Mouse (Mus musculus) forebrain, embryonic 13.5 days (tissue): ENCODE measurements around the gene Cpne5. TPM values are rescaled to one million over a fixed set of nuclear protein-coding genes. Genes with fewer than 3 reads are reported as not detected.

Experiments
- ATAC-seq: fragments of 200-750 bp; cut with Nextera tagmentation; 2 replicates; pipeline ENCODE4 v1.8.0; 2017
- H3K27ac ChIP-seq: fragments of 300-500 bp; sonication (generic); 2 replicates; pipeline ENCODE4 v1.5.1; 2015; ENCODE audit warnings: inconsistent platforms, mild to moderate bottlenecking, moderate library complexity
- H3K27me3 ChIP-seq: fragments of 300-500 bp; sonication (generic); 2 replicates; pipeline ENCODE4 v1.6.1; 2015; ENCODE audit warnings: mild to moderate bottlenecking, inconsistent platforms
- H3K36me3 ChIP-seq: fragments of 300-500 bp; sonication (generic); 2 replicates; pipeline ENCODE4 v1.6.1; 2015; ENCODE audit warnings: mild to moderate bottlenecking, inconsistent platforms; ENCODE audit not compliant: poor library complexity, severe bottlenecking
- H3K4me1 ChIP-seq: fragments of 300-500 bp; sonication (generic); 2 replicates; pipeline ENCODE4 v1.6.1; 2015; ENCODE audit warnings: inconsistent platforms
- H3K4me2 ChIP-seq: fragments of 300-500 bp; sonication (generic); 2 replicates; pipeline ENCODE4 v1.6.1; 2015; ENCODE audit warnings: inconsistent platforms, mild to moderate bottlenecking, moderate library complexity
- H3K4me3 ChIP-seq: fragments of 300-500 bp; sonication (generic); 2 replicates; pipeline ENCODE4 v1.5.1; 2015; ENCODE audit warnings: mild to moderate bottlenecking, inconsistent platforms
- H3K9ac ChIP-seq: fragments of 300-500 bp; sonication (generic); 2 replicates; pipeline ENCODE4 v1.6.1; 2015; ENCODE audit warnings: mild to moderate bottlenecking, inconsistent platforms
- H3K9me3 ChIP-seq: fragments of 300-500 bp; sonication (generic); replicated peaks from 2 replicates; pipeline ENCODE4 v1.6.1; 2016; ENCODE audit warnings: inconsistent platforms
- WGBS: fragments of 180-500 bp; shearing (Covaris S2); methylation state at CpG from one replicate; pipeline ENCODE4 v1.1.7; 2015; 5-methylcytosine and 5-hydroxymethylcytosine counted together
- polyA plus RNA-seq: library from polyadenylated mRNA; unstranded; fragments of >200 nt; fragmentation: Nextera tagmentation; extraction: Ambion mirVana; gene quantifications from 2 replicates; pipeline ENCODE4 v1.2.1, GENCODE M21; 2015

The Cpne5 gene
- polyA plus RNA-seq, 1 experiment from 2014 or later, result 13.0 TPM

DNA sequence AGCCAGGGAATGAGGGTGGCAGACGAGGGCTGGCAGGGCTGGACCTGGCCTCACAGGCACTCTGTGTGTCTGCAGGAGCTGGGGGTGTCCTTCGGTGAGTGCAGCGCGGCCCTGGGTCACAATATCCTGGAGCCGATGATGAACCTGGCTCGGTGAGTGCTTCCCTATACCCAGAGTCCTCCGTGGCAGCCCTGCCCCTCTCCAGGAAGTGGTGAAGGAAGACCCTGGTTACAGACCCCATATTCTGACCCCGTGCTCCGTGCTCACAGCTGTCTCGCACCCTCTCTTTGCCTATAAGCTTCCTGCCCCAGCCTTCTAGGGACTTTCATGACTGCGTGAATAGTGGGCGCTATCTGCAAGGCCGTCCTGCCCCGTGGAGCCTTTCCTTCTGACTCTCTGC lies 90.7 kb downstream of the Cpne5 start:
- no peaks in the 10 kb centered on the region for H3K36me3 ChIP-seq
- no peak overlapping the region for H3K9ac ChIP-seq
- H3K4me3 ChIP-seq, result no peak overlapping the region
- H3K27ac ChIP-seq, result no peak overlapping the region
- no peak overlapping the region for H3K4me2 ChIP-seq
- no peaks in the 10 kb centered on the region for H3K27me3 ChIP-seq
- H3K4me1 ChIP-seq, result peaks cover 7% of the 10 kb centered on the region; the same call in 1 of the 2 replicates
- H3K9me3 ChIP-seq, result no peaks in the 10 kb centered on the region
- ATAC-seq, result no peak
- WGBS, result 83% methylated on average over 14 of the region's 14 CpGs

DNA sequence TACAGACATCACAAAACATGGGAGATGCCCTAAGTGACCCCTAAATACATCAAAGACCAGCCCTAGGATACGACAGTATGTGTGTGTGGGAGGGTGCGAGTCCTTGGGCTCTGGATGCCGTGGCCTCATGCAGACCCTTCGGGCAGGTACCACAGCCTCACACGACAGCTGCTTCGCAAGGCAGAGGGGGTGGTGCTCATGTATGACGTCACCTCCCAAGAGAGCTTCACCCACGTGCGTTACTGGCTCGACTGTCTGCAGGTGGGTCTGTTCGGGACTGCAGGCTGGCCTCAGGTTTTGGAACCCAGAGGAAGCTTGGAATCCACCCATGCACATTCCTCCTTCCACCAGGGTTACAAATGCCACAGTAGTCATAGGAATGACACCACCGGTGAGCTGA lies 92.9 kb downstream of the Cpne5 start:
- Histone ChIP-seq H3K9ac (no peak overlapping the region), H3K9me3 (no peaks in the 10 kb centered on the region), H3K27ac (no peak overlapping the region), H3K4me2 (no peak overlapping the region), H3K36me3 (no peaks in the 10 kb centered on the region), H3K27me3 (no peaks in the 10 kb centered on the region), H3K4me1 (peaks cover 7% of the 10 kb centered on the region; the same call in 1 of the 2 replicates), H3K4me3 (no peak overlapping the region)
- 92% methylated on average over 12 of the region's 12 CpGs for WGBS
- ATAC-seq, result no peak

DNA sequence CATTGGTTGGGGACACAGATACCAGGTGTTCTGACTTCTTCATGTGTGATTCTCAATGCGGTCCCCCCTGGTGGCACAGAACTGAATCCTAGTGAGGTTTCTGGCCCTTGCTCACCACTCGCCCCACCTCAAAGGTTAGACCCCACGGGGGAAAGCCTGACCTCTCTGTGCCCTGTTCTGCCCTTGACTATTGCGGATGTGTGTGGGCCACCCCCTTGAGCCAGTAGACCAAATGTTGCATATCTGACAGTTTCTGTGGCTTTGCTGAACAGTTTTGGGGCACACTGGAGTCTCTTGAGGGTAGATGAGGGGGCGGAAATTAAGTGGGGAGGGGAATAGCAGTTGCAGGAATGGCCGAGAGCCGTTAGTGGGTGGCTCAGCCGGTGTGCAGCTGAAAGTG lies 94.7 kb downstream of the Cpne5 start:
- Histone ChIP-seq H3K4me3 (no peak overlapping the region), H3K36me3 (no peaks in the 10 kb centered on the region), H3K4me1 (peaks cover 6% of the 10 kb centered on the region; the same call in 1 of the 2 replicates), H3K27me3 (no peaks in the 10 kb centered on the region), H3K9ac (no peak overlapping the region), H3K9me3 (no peaks in the 10 kb centered on the region), H3K4me2 (no peak overlapping the region), H3K27ac (no peak overlapping the region)
- ATAC-seq, result no peak
- WGBS, result 85% methylated on average over 8 of the region's 8 CpGs

DNA sequence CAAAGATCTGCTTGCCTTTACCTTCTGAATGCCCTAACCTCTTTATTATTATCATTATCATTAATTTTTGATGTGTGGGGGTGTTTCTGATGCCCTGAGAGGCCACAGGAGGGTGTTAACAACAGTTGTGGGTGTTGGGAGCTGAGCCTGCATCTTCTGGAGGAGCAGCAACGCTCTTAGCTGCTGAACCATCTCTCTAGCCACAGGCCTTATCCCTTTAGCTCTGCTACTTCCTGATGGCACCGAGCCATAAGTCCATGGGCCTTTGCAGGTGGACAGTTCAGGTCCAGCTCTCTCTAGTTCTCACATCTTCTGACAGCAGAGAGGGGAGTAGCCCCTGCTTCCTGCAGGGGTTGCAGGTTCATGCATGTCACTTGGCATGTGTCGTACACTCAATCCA lies 96.4 kb downstream of the Cpne5 start:
- Histone ChIP-seq H3K4me1 (no peaks in the 10 kb centered on the region), H3K27me3 (no peaks in the 10 kb centered on the region), H3K4me2 (no peak overlapping the region), H3K9ac (no peak overlapping the region), H3K4me3 (no peak overlapping the region), H3K36me3 (no peaks in the 10 kb centered on the region), H3K9me3 (no peaks in the 10 kb centered on the region), H3K27ac (no peak overlapping the region)
- WGBS, result 90% methylated on average over 3 of the region's 3 CpGs
- ATAC-seq, result no peak

DNA sequence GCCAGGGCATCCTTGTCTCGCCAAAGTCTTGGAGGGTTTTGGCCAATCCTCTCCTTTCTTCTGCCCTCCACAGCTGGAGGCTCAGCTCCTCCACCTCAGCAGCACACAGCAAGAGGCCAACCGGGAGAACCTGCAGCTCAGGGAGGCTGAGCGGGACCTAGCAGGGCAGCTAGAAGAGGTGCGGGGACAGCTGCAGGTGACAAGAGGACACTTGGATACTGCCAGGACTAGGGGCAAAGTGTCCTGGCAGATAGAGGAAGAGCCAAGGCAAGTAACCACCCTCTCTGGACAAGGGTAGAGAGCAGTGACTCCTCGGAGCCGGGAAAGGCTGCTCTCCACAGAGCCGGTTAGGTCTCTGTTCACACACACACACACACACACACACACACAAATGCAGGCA lies 100.1 kb downstream of the Cpne5 start:
- Histone ChIP-seq H3K4me3 (no peak overlapping the region), H3K36me3 (no peaks in the 10 kb centered on the region), H3K4me1 (peaks cover 6% of the 10 kb centered on the region; the same call in 1 of the 2 replicates), H3K27ac (no peak overlapping the region), H3K9me3 (no peaks in the 10 kb centered on the region), H3K9ac (no peak overlapping the region), H3K27me3 (no peaks in the 10 kb centered on the region), H3K4me2 (no peak overlapping the region)
- 68% methylated on average over 7 of the region's 7 CpGs for WGBS
- no peak for ATAC-seq

DNA sequence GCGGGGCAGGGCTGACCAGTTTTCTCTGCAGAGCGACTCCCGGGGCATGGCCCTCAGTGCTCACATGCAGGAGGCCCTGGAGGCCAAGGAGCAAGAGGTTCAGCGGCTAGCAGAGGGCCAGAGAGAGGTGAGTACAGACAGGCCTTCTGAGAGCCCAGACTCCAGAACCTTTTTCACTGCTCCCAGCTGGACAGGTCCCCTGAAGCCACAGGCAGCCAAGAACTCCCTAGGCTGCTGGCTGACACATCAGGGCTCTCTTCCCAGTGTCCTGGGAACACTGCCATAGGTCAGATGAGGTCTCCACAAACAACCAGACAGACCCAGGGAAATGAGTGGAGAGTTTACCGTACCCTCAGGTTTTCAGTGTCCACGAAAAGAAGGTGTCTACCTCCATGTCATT lies 101.7 kb downstream of the Cpne5 start:
- no peaks in the 10 kb centered on the region for H3K9me3 ChIP-seq
- no peak overlapping the region for H3K4me2 ChIP-seq
- no peaks in the 10 kb centered on the region for H3K36me3 ChIP-seq
- H3K4me1 ChIP-seq, result peaks cover 6% of the 10 kb centered on the region; the same call in 1 of the 2 replicates
- no peak overlapping the region for H3K27ac ChIP-seq
- no peak for ATAC-seq
- no peaks in the 10 kb centered on the region for H3K27me3 ChIP-seq
- 69% methylated on average over 6 of the region's 6 CpGs for WGBS
- H3K4me3 ChIP-seq, result no peak overlapping the region
- no peak overlapping the region for H3K9ac ChIP-seq

DNA sequence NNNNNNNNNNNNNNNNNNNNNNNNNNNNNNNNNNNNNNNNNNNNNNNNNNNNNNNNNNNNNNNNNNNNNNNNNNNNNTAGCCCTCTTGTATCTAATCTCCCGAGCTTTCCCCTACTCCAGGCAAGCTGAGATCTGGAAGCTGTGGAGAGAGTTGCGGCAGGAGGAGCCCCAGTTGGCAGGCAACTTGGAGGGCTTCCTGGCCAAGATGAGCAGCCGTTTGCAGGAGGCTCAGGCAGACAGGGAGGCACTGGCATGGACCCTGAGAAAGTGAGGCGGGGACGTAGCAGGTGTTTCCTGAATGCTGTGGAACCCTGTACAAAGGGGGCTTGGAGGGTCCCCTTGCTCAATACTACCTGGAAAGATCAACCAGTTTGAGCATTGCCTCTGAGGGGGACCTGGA lies 102.9 kb downstream of the Cpne5 start:
- Histone ChIP-seq H3K27ac (no peak overlapping the region), H3K9ac (no peak overlapping the region), H3K4me2 (no peak overlapping the region), H3K9me3 (no peaks in the 10 kb centered on the region), H3K27me3 (0 out of 2 replicates have a peak, but pooled peaks cover 2% of the 10 kb centered on the region), H3K36me3 (no peaks in the 10 kb centered on the region), H3K4me3 (no peak overlapping the region), H3K4me1 (peaks cover 6% of the 10 kb centered on the region; the same call in 1 of the 2 replicates)
- no peak for ATAC-seq
- WGBS, result 72% methylated on average over 5 of the region's 5 CpGs

DNA sequence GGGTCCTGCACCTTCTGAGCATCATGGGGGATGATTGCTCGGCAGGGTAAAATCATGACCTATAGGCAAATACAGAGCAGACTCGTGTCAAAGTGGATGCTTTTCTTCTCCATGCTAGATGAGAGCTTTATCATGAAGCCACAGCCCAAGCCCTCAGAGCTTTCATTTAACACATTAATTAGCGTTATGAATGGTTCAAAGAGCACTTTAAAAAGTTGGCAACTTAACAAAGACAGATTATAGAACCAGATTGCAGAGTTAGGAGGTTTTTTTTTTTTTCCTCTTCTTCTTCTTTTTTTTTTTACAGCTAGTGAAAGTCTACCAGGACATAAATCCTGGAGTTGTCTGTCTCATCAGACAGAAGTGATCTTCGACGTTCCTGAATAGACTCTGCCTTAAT lies 108.6 kb downstream of the Cpne5 start:
- Histone ChIP-seq H3K27me3 (0 out of 2 replicates have a peak, but pooled peaks cover 2% of the 10 kb centered on the region), H3K27ac (no peak overlapping the region), H3K36me3 (no peaks in the 10 kb centered on the region), H3K4me1 (peaks cover 6% of the 10 kb centered on the region; the same call in 1 of the 2 replicates), H3K9me3 (no peaks in the 10 kb centered on the region), H3K4me3 (no peak overlapping the region), H3K9ac (no peak overlapping the region), H3K4me2 (no peak overlapping the region)
- 24% methylated on average over 5 of the region's 5 CpGs for WGBS
- ATAC-seq, result no peak

DNA sequence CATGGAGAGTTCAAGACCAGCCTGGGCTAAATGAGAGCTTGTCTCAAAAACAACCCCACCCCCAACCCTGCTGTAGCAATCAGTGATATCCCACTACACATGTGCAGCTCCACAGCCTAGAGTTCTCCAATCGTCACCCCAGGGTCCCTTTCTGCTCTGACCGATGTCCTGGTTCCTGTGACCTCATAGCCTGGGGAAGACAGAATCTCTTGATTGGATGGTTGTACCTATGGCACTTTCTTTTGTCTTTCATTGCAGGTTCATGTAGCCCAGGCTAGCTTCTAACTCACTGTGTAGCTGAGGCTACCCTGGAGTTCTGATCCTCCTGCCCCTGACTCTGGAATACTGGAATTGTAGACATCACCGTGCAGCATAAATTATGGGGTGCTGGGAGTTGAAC lies 111.4 kb downstream of the Cpne5 start:
- no peak overlapping the region for H3K4me3 ChIP-seq
- H3K9me3 ChIP-seq, result no peaks in the 10 kb centered on the region
- H3K27ac ChIP-seq, result no peak overlapping the region
- H3K4me2 ChIP-seq, result no peak overlapping the region
- H3K4me1 ChIP-seq, result no peaks in the 10 kb centered on the region
- no peak for ATAC-seq
- H3K36me3 ChIP-seq, result no peaks in the 10 kb centered on the region
- 92% methylated on average over 3 of the region's 3 CpGs for WGBS
- no peak overlapping the region for H3K9ac ChIP-seq
- H3K27me3 ChIP-seq, result 0 out of 2 replicates have a peak, but pooled peaks cover 2% of the 10 kb centered on the region

DNA sequence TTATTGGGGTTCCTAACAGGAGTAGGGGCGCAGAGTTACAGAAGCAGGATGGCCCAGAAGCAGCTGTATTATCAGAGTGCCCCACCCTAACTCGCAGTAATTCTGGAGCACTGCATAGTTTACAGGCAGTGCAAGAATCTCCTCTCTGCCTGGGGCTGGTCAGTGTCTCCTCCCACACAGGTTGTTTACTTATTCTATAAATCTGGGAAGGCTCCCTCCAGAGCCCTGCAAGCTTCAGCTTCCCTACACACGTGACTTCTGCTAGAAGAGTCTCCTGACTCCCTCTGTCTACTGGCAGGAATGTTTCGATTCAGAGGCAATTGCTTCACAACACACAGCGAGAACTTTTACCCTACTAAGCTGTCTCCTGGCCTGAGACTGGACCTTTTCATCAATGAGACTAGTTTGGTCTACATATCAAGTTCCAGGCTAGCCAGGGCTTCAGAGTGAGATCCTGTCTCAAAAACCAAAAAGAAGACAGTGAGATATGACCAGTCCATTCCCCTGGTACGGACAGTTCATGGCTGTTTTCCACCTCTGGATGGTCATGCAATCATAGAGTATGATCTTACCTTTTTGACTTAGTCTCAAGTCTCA lies 114.3 kb downstream of the Cpne5 start:
- H3K4me3 ChIP-seq, result no peak overlapping the region
- H3K9ac ChIP-seq, result no peak overlapping the region
- no peak for ATAC-seq
- no peaks in the 10 kb centered on the region for H3K9me3 ChIP-seq
- H3K4me2 ChIP-seq, result no peak overlapping the region
- no peaks in the 10 kb centered on the region for H3K4me1 ChIP-seq
- H3K27ac ChIP-seq, result no peak overlapping the region
- no peaks in the 10 kb centered on the region for H3K27me3 ChIP-seq
- no peaks in the 10 kb centered on the region for H3K36me3 ChIP-seq
- WGBS, result 84% methylated on average over 6 of the region's 6 CpGs

DNA sequence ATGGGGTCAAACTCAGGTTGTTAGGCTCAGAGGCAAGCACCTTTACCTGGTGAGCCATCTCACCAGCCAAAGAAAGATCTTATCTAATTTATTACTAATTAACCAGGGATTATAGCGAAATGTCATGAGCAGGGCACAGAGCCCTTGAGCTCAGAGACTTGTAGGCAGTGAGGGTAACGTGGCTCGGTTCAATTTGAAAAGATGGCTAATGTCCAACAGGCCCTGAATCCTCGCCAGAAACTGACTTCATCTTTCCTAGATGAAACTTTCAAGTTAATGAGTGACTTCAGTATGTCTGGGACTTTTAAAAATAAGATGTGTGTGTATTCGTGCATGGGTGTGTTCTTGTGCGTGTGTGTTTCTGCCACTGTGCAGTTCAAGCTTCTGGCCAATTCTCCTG lies 115.2 kb downstream of the Cpne5 start:
- WGBS, result 70% methylated on average over 6 of the region's 6 CpGs
- H3K9me3 ChIP-seq, result no peaks in the 10 kb centered on the region
- H3K4me3 ChIP-seq, result no peak overlapping the region
- H3K4me2 ChIP-seq, result no peak overlapping the region
- no peaks in the 10 kb centered on the region for H3K27me3 ChIP-seq
- H3K4me1 ChIP-seq, result no peaks in the 10 kb centered on the region
- no peak for ATAC-seq
- no peak overlapping the region for H3K27ac ChIP-seq
- no peaks in the 10 kb centered on the region for H3K36me3 ChIP-seq
- no peak overlapping the region for H3K9ac ChIP-seq

DNA sequence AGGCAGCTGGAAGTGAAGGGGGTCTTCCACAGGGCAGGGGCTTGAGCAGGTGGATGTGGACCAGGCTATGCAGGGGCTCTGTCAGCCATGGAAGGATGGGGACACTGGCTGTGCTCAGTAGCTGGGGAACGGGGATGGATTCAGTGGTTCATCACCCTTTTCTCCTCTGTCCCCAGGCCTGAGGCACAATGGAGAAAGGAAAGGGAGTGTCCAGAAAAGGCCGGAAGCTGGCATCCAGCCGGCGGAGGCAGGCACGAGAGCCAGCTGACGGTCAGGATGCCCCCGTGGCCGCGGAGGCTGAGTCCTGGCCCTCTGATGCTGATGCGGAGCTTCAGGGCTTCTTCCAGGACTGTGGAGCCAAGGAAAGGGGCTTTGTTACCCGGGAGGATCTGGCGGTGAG lies 117.3 kb downstream of the Cpne5 start:
- Histone ChIP-seq H3K4me2 (no peak overlapping the region), H3K27ac (no peak overlapping the region), H3K4me1 (no peaks in the 10 kb centered on the region), H3K36me3 (no peaks in the 10 kb centered on the region), H3K9ac (no peak overlapping the region), H3K9me3 (no peaks in the 10 kb centered on the region), H3K27me3 (no peaks in the 10 kb centered on the region), H3K4me3 (no peak overlapping the region)
- ATAC-seq, result no peak
- WGBS, result 53% methylated on average over 11 of the region's 12 CpGs

DNA sequence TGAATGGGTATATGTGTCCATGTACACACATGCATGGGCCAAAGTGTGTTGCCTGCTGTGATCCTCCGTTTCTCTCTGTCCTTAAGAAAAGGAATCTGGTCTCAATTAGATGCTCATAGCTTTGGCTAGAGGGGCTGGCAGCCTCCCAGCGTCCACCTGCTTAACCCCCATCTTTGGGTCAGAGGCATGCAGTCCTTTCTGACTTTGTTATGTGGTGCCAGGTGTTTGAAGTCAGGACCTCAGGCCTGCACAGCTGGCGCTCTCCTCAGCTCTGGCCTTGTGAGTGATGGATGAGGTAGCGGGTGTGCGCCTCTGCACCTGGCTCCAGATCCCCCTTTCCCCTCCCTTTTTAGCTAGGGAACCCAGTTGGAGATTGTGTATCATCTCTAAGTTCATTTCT lies 119.9 kb downstream of the Cpne5 start:
- Histone ChIP-seq H3K9ac (no peak overlapping the region), H3K27me3 (no peaks in the 10 kb centered on the region), H3K4me1 (no peaks in the 10 kb centered on the region), H3K9me3 (no peaks in the 10 kb centered on the region), H3K36me3 (no peaks in the 10 kb centered on the region), H3K4me2 (no peak overlapping the region), H3K27ac (no peak overlapping the region), H3K4me3 (no peak overlapping the region)
- no peak for ATAC-seq
- 80% methylated on average over 5 of the region's 5 CpGs for WGBS
